Mouse (Mus musculus) neutrophil, adult 5-6 weeks (primary cell): ENCODE data around the gene Mapkbp1. TPM values are rescaled to one million over a fixed set of nuclear protein-coding genes. Genes with fewer than 3 reads are reported as not detected.

Experiments
- ATAC-seq: fragments of 151-379, 151-347 bp; 2 replicates; pipeline ENCODE4 v1.8.0; 2017; ENCODE audit warnings: mild to moderate bottlenecking, moderate TSS enrichment; ENCODE audit not compliant: insufficient number of reproducible peaks, poor library complexity, low FRiP score, severe bottlenecking; ENCODE audit errors: extremely low read depth
- total RNA-seq: library from RNA; stranded (forward); fragments of 200-1000 nt; gene quantifications from 2 replicates; pipeline ENCODE4 v1.2.3, GENCODE M21; 2017

The Mapkbp1 gene
- total RNA-seq, 1 experiment from 2014 or later: 4.8 TPM

DNA sequence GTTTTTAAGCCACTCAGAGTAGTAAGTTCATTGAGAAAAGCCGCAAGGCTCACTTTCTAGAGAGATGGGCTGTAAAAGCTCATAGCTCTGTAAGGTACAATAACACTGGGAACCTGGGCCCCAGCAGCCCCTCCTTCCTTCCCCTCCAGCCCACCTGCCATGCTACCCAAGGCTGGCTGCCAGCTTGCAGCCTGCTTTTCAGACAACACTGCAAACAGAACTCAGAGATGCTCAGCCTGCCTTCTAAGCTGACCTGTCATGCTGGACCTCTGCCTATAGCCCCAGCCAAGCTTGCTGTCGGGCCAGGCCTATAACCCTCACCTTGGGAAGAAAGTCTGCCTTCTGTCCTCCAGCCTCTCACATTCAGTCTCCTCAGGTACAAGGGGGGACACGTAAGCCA is 72.2 kb downstream of the Mapkbp1 start:
- ATAC-seq: no peak

DNA sequence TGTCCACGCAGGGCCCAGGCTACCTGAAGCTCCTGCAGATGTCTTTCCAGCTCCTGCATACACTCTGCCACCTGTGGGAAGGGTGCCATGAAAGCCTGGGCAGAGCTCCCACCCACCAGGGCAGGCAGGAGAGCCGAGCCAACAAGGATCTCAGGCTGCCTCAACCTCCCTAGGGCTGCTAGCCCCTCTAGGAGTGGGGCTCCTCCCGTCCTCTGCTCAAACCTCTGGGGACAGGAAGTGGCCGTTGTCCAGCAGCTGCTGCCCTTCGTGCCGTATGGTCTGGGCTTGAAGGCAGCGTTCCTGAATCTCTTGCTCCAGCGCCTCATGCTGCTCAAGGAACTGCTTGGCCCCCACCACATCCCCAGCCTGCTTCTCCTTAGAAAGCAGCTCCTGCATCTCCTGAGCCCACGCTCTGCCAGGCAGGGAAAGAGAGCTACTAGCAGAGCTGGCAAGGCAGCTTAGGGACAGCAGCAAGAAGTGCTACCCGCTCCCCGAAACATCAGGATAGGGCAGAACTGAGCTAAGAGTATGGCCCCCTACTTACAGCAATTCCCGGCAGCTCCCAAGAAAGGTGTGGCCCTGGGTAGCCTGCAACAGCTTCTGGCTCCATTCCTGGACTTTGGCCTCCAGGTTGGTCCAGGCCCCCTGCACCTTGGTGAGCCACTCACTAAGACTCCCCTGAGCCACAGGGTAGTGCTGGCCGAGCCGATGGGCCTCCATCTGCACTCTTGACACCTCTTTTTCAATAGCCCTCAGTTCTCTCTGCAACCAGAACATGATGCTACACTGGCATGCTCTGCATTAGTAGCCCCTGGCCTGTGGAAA is 74.2 kb downstream of the Mapkbp1 start:
- ATAC-seq: no peak

DNA sequence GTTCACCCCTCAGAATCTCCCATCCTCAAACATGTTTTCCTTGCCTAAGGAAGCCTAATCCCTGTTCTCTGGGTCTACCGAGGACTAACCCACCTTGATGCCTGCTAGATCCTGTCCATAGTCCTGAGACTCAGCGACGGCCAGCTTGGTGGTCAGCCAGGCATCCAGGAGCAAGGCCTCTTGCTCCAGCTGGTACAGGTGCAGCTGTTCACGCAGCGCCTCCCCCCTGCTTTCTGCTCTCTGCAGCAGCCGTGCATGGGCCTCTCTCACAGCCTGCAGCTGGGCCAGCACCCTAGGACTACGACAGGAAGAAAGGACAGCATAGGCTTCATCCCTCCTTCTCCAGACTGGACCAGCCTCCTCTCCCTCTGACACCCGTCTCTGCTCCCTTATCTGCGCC is 75.7 kb downstream of the Mapkbp1 start:
- ATAC-seq: no peak

DNA sequence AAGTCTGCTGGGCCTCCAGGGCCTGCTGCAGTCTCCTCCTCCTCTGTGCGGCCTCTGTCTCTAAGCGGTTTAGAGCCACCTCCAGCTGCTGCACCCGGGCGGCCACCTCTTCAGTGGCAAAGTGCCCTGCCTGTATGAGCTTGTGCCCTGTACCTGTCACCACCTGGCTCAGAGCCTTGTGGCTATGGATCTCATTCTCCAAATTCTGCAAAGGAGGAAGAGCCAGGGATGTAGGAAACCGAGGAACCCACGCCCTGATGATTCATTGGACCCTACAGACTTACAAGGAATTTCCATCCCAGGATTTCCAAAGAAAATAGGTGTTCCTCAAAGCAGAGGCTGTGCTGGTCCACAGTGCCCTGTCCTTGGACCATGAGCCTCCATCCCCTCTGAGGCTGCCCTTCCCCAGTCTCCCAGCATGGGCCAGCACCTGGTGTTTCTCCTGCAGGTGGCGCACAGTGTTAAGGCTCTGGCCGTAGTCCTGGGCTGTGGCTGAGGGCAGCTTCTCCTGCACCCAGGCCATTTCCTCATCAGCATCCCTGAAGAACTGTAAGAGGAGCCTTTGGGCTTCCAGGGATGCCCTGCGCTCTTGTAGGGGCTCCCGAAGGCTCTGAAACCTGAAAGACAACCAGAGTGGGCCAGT is 77.3 kb downstream of the Mapkbp1 start:
- ATAC-seq: no peak

DNA sequence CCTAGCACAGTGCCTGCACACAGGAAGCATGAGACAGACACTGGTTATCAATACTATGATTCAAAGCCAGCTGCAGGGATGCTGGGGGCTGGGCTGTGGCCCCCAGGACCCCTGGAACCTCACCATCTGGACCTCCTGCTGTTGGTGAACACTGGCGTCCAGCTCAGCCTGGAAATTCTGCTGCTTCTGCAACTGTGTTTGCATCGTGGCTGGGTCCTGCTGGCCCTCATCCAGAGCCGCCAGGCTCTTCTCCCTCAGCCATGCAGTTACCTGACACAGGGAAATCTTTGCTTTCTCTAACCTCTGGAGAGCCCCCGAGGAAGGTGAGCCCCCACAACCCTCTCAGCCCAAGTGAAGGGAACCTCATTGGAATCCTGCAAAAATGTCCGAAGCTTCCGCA is 78.9 kb downstream of the Mapkbp1 start:
- no peak for ATAC-seq

DNA sequence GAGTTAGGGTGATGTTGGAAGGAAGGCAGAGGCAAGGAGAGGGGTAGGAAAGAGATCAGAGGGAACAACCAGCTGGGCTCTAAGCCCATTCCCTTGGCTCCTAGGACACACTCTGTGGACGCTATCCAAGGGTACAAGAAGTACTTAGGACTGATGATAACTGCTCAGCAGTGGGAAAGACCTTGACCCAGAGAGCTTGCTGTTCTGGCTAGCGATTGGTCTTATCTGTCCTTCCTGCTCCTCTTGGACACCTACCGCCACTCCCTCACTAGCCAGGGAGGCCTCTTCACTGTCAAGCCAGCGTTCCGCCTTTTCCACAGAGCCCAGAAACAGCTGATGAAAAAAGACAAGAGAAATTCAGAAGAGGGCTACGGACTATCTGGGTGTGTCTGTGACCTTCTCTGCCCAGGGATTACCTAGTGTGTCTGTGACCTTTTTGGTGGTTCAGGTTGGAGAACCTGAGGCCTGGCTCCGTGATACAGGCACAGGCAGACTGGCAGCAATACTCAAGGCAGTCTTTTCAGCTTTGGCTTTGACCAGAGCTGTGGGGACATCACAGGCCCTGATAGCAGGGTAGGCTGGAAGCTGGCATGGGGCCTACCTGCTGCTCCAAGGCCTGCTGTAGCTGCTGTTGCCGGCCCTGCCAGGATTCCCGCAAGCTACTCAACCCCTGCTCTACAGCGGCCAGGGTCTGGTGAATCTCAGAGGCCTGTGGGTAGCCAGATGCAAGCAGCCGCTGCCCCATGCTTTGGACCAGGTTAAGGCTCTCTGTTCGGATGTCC is 82.5 kb downstream of the Mapkbp1 start:
- ATAC-seq: no peak

DNA sequence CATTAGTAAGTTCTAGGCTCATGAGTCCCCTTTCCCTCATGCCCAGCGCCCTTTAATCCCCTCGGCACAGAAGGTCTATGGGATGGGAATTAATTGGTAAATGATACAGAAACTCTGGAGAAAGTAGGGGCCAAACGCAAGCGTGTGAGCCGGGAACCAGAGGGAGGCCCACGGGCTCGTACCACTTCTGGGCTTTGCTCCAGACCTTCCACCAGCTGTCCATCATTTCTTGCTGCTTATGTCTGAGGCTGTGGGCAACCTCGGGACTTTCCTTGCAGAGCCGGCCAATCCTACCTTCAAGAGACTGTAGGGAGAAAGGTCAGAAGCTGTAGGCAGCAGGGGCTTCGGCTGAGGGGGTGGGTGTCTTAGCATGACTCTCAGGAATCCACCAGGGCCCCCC is 83.4 kb downstream of the Mapkbp1 start:
- ATAC-seq: no peak

DNA sequence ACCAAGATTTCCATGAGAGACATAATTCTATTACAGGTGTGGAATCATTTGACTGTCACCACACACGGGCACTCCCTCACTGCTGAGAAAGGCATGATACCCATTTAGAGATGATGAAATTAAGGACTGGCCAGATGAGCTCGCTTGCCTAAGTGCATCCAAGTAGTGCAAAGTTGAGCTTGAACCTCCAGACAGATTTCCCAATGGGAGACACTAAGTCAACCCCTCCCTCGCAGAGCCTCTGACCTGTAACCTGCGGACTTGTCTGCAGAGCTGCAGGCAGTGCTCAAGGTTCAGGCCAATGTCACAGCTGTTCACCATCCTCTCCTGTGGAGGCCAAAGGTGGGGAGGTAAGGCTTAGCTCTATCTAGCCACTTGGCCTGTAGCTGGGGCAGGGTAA is 86.3 kb downstream of the Mapkbp1 start:
- ATAC-seq: no peak

DNA sequence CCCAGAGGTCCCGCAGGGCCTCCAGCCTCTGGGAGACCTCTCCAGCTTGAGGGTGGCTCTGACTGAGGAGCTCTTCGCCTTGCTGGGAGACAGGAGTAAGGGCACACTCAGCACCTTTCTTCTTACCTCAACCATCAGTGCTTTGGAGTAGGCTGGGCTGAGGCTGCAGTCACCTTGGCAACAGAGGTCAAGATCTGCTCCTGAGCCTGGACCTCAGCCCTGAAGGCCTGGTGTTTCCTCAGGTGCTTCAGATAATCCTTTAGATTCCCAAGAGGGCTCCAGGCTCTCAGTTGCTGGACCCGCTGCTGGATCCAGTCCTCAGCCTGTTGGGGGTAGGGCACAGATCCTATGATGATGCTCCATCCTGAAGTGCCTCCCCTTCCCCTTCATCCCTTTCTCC is 87.0 kb downstream of the Mapkbp1 start:
- ATAC-seq: no peak; the same call in 1 of the 2 replicates

DNA sequence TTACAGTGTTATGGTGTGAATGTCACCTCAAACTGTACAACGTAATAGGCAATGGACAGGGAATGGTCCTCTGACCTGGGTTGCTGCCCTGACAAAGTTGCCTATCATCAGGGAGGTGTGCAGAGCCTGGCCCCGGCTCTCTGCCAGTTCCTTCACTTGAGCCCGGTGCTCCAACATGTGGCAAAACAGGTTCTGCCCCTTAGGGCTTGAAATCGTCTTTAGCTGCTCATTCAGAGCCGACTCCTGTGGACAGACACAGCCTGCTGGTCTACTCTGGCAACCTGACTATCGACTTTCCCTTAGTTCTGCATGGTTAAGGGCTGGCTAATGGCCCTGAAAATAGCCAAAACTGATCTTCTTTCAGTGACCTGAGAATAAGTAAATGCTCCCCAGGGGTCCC is 87.7 kb downstream of the Mapkbp1 start:
- no peak for ATAC-seq

DNA sequence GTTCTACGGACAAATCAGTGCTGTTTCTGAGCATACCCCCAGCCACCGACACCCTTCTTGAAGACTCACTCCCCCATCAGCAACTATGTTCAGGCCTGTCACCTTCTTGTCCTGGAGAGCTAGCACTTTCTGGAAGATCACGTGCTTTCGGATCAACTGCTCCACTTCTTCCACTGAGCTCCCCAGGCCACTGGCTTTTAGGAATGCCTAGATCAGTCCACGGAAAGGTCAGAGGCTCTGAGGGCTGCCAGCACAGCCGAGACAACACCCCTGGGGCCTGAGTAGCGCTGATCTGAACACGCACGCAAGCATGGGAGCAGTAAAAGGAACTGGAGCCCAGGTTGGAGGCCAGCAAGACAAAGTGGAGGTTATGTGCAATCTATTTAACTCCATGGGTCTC is 88.2 kb downstream of the Mapkbp1 start:
- no peak for ATAC-seq

DNA sequence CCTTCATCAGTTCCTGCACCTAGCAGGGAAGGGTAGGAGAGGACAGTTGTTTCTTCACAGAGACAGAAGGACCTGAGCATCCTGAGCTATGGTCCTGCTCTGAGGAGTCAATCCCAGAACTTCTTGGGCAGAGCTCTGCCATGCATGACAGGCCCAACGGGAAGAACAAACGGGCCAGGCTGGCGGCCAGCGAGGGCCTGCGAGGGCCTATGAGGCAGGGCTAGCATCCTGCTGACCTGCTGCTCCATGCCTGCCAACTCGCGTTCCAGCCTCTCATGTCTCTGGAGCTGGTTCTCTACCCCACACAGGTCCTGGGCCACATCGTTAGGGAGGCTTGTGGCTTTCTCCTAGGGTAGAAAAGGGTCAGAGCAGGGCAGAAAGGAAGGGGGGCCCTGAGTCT is 89.7 kb downstream of the Mapkbp1 start:
- ATAC-seq: no peak

DNA sequence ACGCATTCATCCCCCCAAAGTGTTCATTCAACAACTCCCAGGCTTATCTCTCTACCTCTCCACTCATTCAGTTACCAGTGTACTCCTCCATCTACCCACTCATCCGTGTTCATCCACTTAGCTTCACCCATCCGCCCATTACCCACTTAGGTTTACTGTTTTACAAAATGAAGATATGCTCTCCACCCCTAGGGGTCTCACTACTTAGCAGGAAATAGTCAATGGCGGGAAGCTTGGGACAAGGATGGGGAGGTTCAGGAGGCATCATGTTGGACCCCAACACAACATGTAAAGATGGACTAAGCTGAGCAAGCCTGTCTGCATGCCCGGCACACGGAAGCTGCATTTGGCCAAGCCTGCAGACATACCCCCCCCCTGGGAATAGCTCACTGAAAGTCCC is 92.1 kb downstream of the Mapkbp1 start:
- no peak for ATAC-seq

DNA sequence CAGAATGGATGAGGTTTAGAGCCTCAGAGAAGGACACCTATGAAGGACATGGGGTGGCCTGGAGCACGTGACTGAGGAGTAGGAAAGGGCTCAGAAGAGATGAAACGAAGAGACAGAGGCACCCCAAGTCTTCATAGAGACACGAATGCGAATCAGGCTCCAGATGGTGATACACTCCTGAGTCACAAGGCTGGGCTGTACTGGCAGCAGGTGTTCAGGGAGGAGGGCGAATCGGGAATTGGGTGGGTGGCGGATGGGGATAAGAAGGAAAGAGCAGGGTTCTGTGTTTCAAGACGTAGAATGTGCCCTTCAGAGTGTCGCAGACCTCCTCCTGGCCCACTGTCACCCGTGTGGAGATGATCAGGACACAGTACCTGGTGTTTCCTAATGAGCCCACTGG is 92.7 kb downstream of the Mapkbp1 start:
- no peak for ATAC-seq

DNA sequence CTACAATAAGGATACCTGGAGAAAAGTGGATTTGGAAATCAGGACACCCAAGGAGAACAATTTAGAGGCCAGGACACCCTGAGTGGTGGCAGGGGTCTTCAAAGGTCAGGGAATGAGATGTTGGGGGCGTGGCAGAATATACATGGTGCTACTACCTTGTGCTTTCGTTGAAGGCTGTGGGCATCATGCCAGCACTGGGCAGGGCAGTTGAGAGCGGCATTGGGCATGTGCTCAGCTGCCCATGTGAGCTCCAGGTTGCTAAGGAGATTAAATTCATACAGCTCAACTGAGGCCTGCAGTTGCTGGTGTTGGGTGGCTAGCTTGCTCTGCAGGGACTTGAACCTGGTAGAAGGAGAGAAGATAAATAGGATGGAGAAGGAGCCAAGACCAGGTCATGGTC is 93.7 kb downstream of the Mapkbp1 start:
- ATAC-seq: no peak

DNA sequence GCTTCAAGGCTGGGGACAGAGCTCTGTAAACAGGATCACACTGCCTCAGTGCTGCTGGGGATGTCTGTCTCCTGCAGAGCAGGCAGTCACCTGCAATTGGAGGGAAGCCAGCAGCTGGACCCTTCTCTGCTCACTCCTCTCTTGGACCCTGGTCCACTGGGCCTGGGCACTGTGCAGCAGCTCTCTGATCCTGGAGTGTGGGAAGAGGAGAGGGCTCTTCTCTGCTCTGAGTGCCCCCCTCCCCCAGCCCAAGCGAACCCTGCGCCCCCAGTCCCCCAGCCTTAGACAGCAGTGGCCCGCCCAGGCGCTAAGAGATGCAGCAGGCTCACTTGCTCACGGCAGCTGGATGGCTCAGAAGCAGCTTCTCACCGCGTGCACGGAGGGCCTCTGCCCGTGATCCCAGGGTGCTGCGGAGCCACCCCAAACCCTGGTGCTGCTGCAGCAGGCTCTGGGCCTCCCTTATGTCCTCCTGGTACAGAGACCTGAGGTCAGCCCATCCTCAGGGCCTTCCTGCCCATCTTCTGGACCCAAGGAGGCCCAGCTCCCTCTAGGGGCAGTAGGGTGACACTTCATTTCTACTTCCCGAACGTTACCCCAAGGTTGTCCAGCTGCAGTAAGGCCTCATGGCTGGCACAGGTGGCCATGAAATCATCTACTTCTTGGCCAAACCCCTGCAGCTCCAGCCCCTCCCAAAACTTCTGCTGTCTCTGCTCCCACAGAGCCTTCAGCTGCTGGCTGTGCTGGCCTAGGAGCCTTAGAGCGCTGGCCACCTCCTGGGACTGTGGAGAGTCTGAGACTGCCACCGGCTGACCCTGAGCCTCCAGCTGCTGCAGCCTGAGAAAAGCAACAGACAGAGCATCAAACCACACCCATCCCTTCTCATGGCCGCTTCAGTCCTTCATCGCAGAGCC is 96.3 kb downstream of the Mapkbp1 start:
- no peak for ATAC-seq

DNA sequence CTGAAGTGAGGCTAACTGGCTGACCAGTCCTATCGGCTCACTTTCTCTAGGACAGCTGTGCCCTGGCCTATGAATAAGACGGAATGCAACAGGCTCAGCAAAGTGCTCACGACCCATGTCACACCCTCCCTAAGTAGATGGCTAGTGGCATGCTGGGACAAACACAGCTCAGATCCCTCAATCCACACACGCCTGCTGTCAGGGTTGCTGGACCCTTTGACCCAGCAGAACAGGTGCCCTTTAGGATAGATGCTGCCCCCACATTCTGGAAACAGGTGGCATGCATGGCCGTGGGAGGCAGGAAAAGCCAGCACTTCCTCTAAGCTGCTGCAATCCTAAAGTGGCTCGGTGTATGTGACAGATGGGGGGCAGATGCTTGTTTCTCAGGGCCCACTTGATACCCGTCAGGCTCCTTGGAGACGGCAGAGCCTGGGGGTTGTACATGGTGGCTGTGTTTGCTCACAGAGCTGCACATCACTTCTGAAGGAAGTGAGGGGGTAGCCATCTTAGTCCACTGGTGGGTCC is 97.0 kb downstream of the Mapkbp1 start:
- no peak for ATAC-seq

DNA sequence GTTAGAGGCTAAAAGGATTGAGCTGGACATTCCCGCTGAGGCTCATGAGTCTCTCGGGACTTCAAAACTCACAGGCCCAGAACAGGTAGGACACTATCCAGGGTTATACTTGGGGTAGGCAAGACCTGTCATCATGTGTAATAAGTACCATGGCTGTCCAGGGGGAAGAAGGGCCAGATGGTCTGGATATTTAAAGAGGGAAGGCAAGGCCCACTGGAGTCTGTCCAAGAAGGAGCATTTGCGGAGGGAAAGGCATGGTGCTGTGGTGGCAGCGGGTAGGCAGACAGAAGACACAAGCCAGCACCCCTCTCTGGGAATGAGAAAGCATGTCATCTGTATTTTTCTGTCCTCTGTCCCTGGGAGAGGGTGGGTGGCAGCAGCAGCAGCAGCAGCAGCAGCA is 101.6 kb downstream of the Mapkbp1 start:
- no peak for ATAC-seq
